Mouse (Mus musculus) forebrain, embryonic 16.5 days (tissue): ENCODE results near the gene Vmn1r1. TPM values are rescaled to one million over a fixed set of nuclear protein-coding genes. Genes with fewer than 3 reads are reported as not detected.

Source experiments
- ATAC-seq: fragments of 200-750 bp; cut with Nextera tagmentation; 2 replicates; pipeline ENCODE4 v1.8.0; 2017; ENCODE audit warnings: mild to moderate bottlenecking, moderate library complexity
- H3K27ac ChIP-seq: fragments of 300-500 bp; sonication (generic); 2 replicates; pipeline ENCODE4 v1.5.1; 2014; ENCODE audit warnings: low read length, control low read depth
- H3K27me3 ChIP-seq: fragments of 300-500 bp; sonication (generic); replicated peaks from 2 replicates; pipeline ENCODE4 v1.6.1; 2014; ENCODE audit warnings: low read length; ENCODE audit not compliant: control insufficient read depth, insufficient read depth
- H3K36me3 ChIP-seq: fragments of 300-500 bp; sonication (generic); 2 replicates; pipeline ENCODE4 v1.6.1; 2014; ENCODE audit not compliant: control insufficient read depth, insufficient read depth
- H3K4me1 ChIP-seq: fragments of 300-500 bp; sonication (generic); replicated peaks from 2 replicates; pipeline ENCODE4 v1.6.1; 2014; ENCODE audit warnings: low read length; ENCODE audit not compliant: control insufficient read depth, insufficient read depth
- H3K4me2 ChIP-seq: fragments of 300-500 bp; sonication (generic); 2 replicates; pipeline ENCODE4 v1.6.1; 2014; ENCODE audit warnings: mild to moderate bottlenecking, low read length, control low read depth
- H3K4me3 ChIP-seq: fragments of 300-500 bp; sonication (generic); replicated peaks from 2 replicates; pipeline ENCODE4 v1.5.1; 2014; ENCODE audit warnings: mild to moderate bottlenecking, low read length, control low read depth
- H3K9ac ChIP-seq: fragments of 300-500 bp; sonication (generic); replicated peaks from 2 replicates; pipeline ENCODE4 v1.6.1; 2014; ENCODE audit warnings: low read depth, low read length, control low read depth
- H3K9me3 ChIP-seq: fragments of 300-500 bp; sonication (generic); 2 replicates; pipeline ENCODE4 v1.6.1; 2016; ENCODE audit warnings: low read length; ENCODE audit not compliant: control insufficient read depth
- WGBS: fragments of 180-500 bp; shearing (Covaris S2); extraction: QIAGEN DNeasy Blood & Tissue Kit; methylation state at CpG from one replicate; pipeline ENCODE4 v1.1.7; 2014; 5-methylcytosine and 5-hydroxymethylcytosine counted together
- polyA plus RNA-seq: library from polyadenylated mRNA; unstranded; fragments of >200 nt; fragmentation: Nextera tagmentation; extraction: Ambion mirVana; gene quantifications from 2 replicates; pipeline ENCODE4 v1.2.1, GENCODE M21; 2015

Gene Vmn1r1
- polyA plus RNA-seq, 1 experiment from 2014 or later: not detected

DNA sequence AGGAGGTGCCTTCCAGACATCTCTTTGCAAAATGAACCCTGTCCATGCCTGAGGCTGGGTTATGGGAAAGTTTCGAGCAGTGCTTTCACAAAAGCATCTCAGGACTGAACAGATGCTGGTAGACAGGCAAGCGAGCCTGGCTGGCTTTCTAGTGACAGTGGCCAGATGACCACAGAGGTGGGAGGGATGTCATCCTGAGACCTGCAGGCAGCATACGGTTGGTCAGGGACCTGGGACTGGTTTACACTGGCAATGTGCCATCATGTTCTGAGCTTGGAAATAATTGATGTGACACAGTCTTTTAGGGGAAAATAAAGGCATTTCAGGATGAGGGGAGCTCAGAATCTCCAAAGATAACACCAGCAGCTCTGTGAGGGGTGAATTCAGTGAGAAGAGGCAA lies 59.3 kb downstream of the Vmn1r1 start:
- Histone ChIP-seq H3K27ac (no peak overlapping the region), H3K4me3 (no peak overlapping the region), H3K9ac (no peak overlapping the region), H3K4me1 (no peaks in the 10 kb centered on the region; the same call in 1 of the 2 replicates), H3K4me2 (no peak overlapping the region), H3K36me3 (no peaks in the 10 kb centered on the region), H3K27me3 (no peaks in the 10 kb centered on the region), H3K9me3 (no peaks in the 10 kb centered on the region)
- no peak for ATAC-seq
- WGBS: 56% methylated on average over 3 of the region's 3 CpGs

Other genes starting within 250 kb of the Vmn1r1 start
- 28.0 and 35.6 TPM in 2 replicates for gene Enah, start 144.5 kb downstream of the Vmn1r1 start, polyA plus RNA-seq
- gene Srp9, start 39.7 kb downstream of the Vmn1r1 start, polyA plus RNA-seq: 125 and 126 TPM in 2 replicates
- gene Degs1, start 118.3 kb upstream of the Vmn1r1 start, polyA plus RNA-seq: 62.7 and 72.0 TPM in 2 replicates
- gene Fbxo28, start 177.1 kb upstream of the Vmn1r1 start, polyA plus RNA-seq: 30.3 and 36.3 TPM in 2 replicates
- 27.2 and 31.3 TPM in 2 replicates for gene Trp53bp2, start 244.7 kb upstream of the Vmn1r1 start, polyA plus RNA-seq